Mouse (Mus musculus) midbrain, embryonic 16.5 days (tissue): Measurements from ENCODE around the gene Ctps. TPM values are rescaled to one million over a fixed set of nuclear protein-coding genes. Genes with fewer than 3 reads are reported as not detected.

ENCODE experiments used
- ATAC-seq: fragments of 200-750 bp; cut with Nextera tagmentation; 2 replicates; pipeline ENCODE4 v1.8.0; 2017; ENCODE audit warnings: moderate TSS enrichment
- H3K27ac ChIP-seq: fragments of 300-500 bp; sonication (generic); 2 replicates; pipeline ENCODE4 v1.5.1; 2014; ENCODE audit warnings: mild to moderate bottlenecking, low read length, mixed read lengths
- H3K27me3 ChIP-seq: fragments of 300-500 bp; sonication (generic); 2 replicates; pipeline ENCODE4 v1.6.1; 2014; ENCODE audit warnings: low read depth, low read length, mixed read lengths; ENCODE audit not compliant: control insufficient read depth, insufficient read depth
- H3K36me3 ChIP-seq: fragments of 300-500 bp; sonication (generic); 2 replicates; pipeline ENCODE4 v1.6.1; 2014; ENCODE audit warnings: mild to moderate bottlenecking, low read length, moderate library complexity, mixed read lengths; ENCODE audit not compliant: control insufficient read depth, insufficient read depth
- H3K4me1 ChIP-seq: fragments of 300-500 bp; sonication (generic); 2 replicates; pipeline ENCODE4 v1.6.1; 2014; ENCODE audit warnings: mild to moderate bottlenecking, low read length, mixed read lengths; ENCODE audit not compliant: control insufficient read depth, insufficient read depth
- H3K4me2 ChIP-seq: fragments of 300-500 bp; sonication (generic); 2 replicates; pipeline ENCODE4 v1.6.1; 2014; ENCODE audit warnings: mild to moderate bottlenecking, low read length, mixed read lengths
- H3K4me3 ChIP-seq: fragments of 300-500 bp; sonication (generic); 2 replicates; pipeline ENCODE4 v1.5.1; 2014; ENCODE audit warnings: low read depth, mild to moderate bottlenecking, low read length, moderate library complexity, mixed read lengths
- H3K9ac ChIP-seq: fragments of 300-500 bp; sonication (generic); 2 replicates; pipeline ENCODE4 v1.6.1; 2014; ENCODE audit warnings: low read depth, low read length, mixed read lengths
- H3K9me3 ChIP-seq: fragments of 300-500 bp; sonication (generic); replicated peaks from 2 replicates; pipeline ENCODE4 v1.6.1; 2014; ENCODE audit warnings: mild to moderate bottlenecking, low read length, mixed read lengths; ENCODE audit not compliant: control insufficient read depth, poor library complexity, severe bottlenecking
- WGBS: fragments of 180-500 bp; shearing (Covaris S2); extraction: QIAGEN DNeasy Blood & Tissue Kit; methylation state at CpG from one replicate; pipeline ENCODE4 v1.1.7; 2014; 5-methylcytosine and 5-hydroxymethylcytosine counted together
- polyA plus RNA-seq: library from polyadenylated mRNA; unstranded; fragments of >200 nt; fragmentation: Nextera tagmentation; extraction: Ambion mirVana; gene quantifications from 2 replicates; pipeline ENCODE4 v1.2.1, GENCODE M21; 2015

Gene Ctps
- polyA plus RNA-seq, 1 experiment from 2014 or later: 79.6 TPM

DNA sequence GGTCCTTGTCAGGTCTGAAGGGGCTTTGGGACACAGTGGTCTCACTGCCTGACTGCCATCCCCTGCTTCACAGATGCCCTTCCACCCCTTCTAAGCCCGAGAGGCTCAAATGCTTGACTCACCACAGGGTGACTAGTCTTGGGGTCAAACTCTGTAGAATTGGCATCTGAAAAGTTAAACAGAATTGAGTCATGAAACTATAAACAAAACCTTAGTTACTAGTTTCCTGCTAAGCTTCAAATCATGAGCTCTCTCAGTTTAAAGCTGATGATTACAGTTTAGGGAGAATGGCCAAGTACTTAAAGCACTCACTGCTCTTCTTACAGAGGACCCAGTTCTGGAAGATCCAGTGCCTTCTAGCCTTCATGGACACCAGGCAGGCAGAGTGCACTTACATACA lies 25.2 kb downstream of the Ctps start:
- Histone ChIP-seq H3K27me3 (no peaks in the 10 kb centered on the region), H3K4me3 (no peak overlapping the region), H3K9ac (no peak overlapping the region), H3K9me3 (no peaks in the 10 kb centered on the region), H3K4me1 (no peaks in the 10 kb centered on the region), H3K27ac (no peak overlapping the region), H3K4me2 (no peak overlapping the region), H3K36me3 (peaks cover 42% of the 10 kb centered on the region)
- 90% methylated on average over 1 of the region's 1 CpGs for WGBS
- no peak for ATAC-seq

DNA sequence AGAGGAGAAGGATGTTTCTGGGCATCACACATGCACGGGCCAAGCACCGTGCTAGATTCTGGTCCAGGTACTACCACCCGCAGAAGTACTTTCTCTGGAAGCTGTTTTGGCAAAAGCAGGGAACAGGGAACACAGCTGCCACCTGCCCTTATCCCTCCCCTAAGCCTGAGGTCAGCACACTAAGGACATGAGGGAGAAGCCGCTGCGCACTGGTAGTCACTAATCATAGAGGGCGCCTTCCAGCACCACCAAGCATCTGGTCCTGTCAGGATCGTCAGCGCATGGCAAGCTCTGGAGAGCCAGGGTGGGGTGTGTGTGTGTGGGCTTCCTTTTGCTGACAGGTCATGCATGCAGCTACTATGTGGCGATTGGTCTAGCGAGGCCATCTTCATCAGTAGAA lies 31.4 kb downstream of the Ctps start:
- WGBS: 94% methylated on average over 10 of the region's 10 CpGs
- H3K4me3 ChIP-seq: no peak overlapping the region
- no peak for ATAC-seq
- H3K4me1 ChIP-seq: no peaks in the 10 kb centered on the region
- no peaks in the 10 kb centered on the region for H3K9me3 ChIP-seq
- H3K27me3 ChIP-seq: no peaks in the 10 kb centered on the region
- no peak overlapping the region for H3K4me2 ChIP-seq
- no peak overlapping the region for H3K9ac ChIP-seq
- H3K36me3 ChIP-seq: peaks cover 22% of the 10 kb centered on the region
- H3K27ac ChIP-seq: no peak overlapping the region

DNA sequence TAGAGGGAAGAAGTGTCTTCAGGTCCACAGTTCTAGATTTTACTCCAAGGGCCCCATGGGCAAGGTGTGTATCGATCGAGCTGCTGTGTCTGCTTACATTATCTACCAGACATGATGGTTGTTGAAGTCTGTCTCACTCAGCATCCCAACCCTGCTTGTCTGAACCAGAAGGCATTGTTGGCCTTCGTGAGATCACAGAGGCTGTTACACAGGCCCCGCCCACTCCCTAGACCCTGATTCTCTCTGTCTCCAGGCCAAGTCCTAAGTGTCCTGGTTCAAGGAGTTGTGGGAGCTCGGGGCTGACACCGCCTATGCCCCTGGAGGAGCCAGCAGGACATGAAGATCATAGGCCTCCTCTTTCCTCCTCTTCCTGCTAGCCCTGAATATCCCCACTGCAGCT lies 38.1 kb downstream of the Ctps start, which contains the start of gene Slfnl1:
TSS of gene Slfnl1 (plus strand) at position 246 of the 400 bp plus-strand sequence.
- H3K27me3 ChIP-seq: no peaks in the 10 kb centered on the region
- no peaks in the 10 kb centered on the region for H3K4me1 ChIP-seq
- no peak within 1 kb of the TSS for H3K27ac ChIP-seq
- no peaks in the 10 kb centered on the region for H3K9me3 ChIP-seq
- H3K4me2 ChIP-seq: no peak within 1 kb of the TSS
- H3K36me3 ChIP-seq: peaks cover 25% of the 10 kb centered on the region
- no peak for ATAC-seq
- no peak within 1 kb of the TSS for H3K4me3 ChIP-seq
- 86% methylated on average over 6 of the region's 6 CpGs for WGBS
- no peak within 1 kb of the TSS for H3K9ac ChIP-seq

DNA sequence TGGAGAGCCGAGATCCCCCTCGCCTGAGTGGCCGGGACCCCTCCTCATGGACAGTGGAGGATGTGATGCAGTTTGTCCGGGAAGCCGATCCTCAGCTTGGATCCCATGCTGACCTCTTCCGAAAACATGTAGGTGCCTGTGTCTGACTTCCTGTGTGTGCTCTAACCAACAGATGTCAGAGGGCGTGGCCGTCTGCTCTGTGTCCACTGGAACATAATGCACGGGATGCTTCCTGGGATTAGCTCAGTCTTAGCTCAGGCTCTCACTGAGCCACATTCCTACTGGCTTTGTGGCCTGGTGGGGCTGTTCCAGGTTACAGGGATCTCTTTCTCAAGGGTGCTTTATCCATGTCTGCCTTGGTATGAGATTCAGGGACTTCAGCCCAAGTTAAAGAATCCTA lies 41.9 kb downstream of the Ctps start:
- H3K4me2 ChIP-seq: no peak overlapping the region
- H3K27me3 ChIP-seq: no peaks in the 10 kb centered on the region
- WGBS: 76% methylated on average over 9 of the region's 9 CpGs
- no peak for ATAC-seq
- H3K36me3 ChIP-seq: peaks cover 36% of the 10 kb centered on the region
- no peaks in the 10 kb centered on the region for H3K9me3 ChIP-seq
- no peak overlapping the region for H3K4me3 ChIP-seq
- H3K27ac ChIP-seq: no peak overlapping the region
- no peaks in the 10 kb centered on the region for H3K4me1 ChIP-seq
- no peak overlapping the region for H3K9ac ChIP-seq

DNA sequence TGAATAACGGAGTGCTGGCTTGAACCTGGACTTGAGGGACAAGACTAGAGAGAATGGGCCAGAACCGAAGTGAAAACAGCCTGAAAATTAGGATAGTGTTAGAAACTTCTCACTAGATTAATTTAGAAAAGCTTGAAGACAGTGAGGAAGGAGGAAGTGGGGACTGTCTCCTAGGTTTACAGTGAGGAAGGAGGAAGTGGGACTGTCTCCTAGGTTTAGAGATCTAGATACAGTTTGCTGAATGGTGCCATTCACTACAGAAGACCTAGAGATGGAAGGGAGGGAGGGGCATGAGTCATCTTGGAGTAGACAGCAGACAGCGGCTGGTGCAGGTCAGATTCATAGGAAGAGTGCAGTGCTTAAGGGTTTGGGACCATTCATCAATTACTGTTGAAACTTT lies 47.0 kb downstream of the Ctps start:
- Histone ChIP-seq H3K4me1 (no peaks in the 10 kb centered on the region), H3K4me3 (no peak overlapping the region), H3K4me2 (no peak overlapping the region), H3K27ac (no peak overlapping the region), H3K9me3 (no peaks in the 10 kb centered on the region), H3K27me3 (no peaks in the 10 kb centered on the region), H3K9ac (no peak overlapping the region), H3K36me3 (peaks cover 31% of the 10 kb centered on the region)
- ATAC-seq: no peak
- WGBS: 97% methylated on average over 3 of the region's 3 CpGs

DNA sequence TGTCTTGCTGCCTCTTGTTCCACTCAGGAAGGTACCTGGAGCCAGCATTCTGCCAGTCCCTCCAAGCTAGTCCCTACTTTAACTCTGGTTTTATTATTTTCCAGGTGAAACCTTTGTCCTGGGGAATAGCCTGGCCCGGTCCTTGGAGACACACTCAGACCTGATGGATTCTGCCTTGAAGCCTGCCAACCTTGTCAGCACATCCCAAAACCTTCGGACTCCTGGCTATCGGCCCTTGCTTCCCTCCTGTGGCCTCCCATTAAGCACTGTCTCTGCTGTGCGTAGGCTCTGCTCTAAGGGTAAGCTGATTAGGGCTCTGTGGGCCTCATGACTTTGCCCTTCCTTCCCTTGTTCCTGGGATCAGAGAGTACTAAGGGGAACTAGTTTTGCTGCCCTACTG lies 47.7 kb downstream of the Ctps start:
- H3K27ac ChIP-seq: no peak overlapping the region
- H3K4me2 ChIP-seq: no peak overlapping the region
- peaks cover 36% of the 10 kb centered on the region for H3K36me3 ChIP-seq
- no peak overlapping the region for H3K9ac ChIP-seq
- no peaks in the 10 kb centered on the region for H3K4me1 ChIP-seq
- 83% methylated on average over 4 of the region's 4 CpGs for WGBS
- ATAC-seq: no peak
- no peak overlapping the region for H3K4me3 ChIP-seq
- no peaks in the 10 kb centered on the region for H3K27me3 ChIP-seq
- H3K9me3 ChIP-seq: no peaks in the 10 kb centered on the region

DNA sequence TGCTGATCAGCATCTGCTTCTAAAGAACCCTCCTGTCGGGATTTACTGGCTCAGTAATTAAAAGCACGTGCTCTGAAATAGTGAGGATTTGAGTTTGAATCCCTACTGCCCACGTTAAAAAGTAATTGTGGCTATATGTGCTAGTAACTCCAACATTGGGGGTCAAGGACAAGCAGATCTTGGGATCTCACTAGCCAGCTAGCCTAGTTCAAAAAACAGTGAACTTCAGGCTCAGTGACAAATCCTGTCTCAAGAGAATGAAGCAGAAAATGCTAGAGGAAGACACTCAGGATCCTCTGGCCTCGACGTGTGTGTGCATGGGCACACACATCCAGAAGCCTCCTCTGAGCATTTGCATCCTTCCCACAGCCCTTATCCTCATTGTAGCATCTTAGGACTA lies 48.3 kb downstream of the Ctps start:
- no peaks in the 10 kb centered on the region for H3K9me3 ChIP-seq
- 70% methylated on average over 5 of the region's 5 CpGs for WGBS
- H3K9ac ChIP-seq: no peak overlapping the region
- no peak for ATAC-seq
- H3K4me1 ChIP-seq: no peaks in the 10 kb centered on the region
- no peaks in the 10 kb centered on the region for H3K27me3 ChIP-seq
- no peak overlapping the region for H3K4me3 ChIP-seq
- peaks cover 41% of the 10 kb centered on the region for H3K36me3 ChIP-seq
- H3K4me2 ChIP-seq: no peak overlapping the region
- no peak overlapping the region for H3K27ac ChIP-seq

DNA sequence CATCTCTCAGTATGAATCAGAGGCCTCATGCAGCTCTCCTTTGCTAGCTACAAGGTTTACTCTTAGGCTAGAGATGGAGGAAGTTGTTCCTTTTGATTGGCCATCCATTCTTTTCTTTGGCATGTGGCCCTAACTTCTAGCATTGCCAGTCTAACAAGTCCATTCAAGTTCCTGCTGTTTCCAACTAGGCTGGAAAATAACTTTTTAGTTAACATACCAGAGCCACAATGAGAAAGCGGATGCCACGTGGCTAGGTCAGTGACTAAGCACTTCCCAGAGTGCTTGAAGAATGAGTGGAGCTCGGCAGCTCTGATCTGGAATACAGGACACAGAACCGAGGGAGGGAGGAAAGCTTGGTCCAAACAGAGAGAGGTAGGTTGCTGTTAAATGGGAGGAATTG lies 52.7 kb downstream of the Ctps start:
- ATAC-seq: no peak
- H3K4me3 ChIP-seq: no peak overlapping the region
- no peaks in the 10 kb centered on the region for H3K4me1 ChIP-seq
- WGBS: 83% methylated on average over 4 of the region's 4 CpGs
- no peak overlapping the region for H3K9ac ChIP-seq
- H3K4me2 ChIP-seq: no peak overlapping the region
- H3K36me3 ChIP-seq: peaks cover 38% of the 10 kb centered on the region
- H3K27me3 ChIP-seq: no peaks in the 10 kb centered on the region
- H3K27ac ChIP-seq: no peak overlapping the region
- no peaks in the 10 kb centered on the region for H3K9me3 ChIP-seq

DNA sequence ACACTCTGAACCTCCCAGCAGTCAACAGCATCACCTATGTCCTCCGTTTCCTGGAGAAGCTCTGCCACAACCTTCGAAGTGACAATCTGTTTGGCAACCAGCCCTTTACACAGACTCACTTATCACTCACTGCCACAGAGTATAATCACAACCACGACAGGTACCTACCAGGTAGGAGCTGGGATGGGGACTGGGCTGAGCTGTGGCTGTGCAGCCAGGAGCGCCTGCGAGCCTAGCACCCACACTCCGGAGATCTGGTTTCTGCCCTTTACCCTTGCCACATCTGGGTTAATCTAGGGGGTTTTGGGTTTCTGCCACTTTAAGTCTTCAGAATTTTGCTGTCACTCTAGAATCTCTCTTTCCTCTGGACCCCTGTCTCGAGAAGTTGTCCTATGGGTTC lies 53.2 kb downstream of the Ctps start:
- no peak overlapping the region for H3K9ac ChIP-seq
- H3K27me3 ChIP-seq: no peaks in the 10 kb centered on the region
- H3K27ac ChIP-seq: no peak overlapping the region
- no peak overlapping the region for H3K4me2 ChIP-seq
- no peak for ATAC-seq
- H3K36me3 ChIP-seq: peaks cover 36% of the 10 kb centered on the region
- WGBS: 98% methylated on average over 7 of the region's 7 CpGs
- no peaks in the 10 kb centered on the region for H3K4me1 ChIP-seq
- H3K4me3 ChIP-seq: no peak overlapping the region
- H3K9me3 ChIP-seq: no peaks in the 10 kb centered on the region

DNA sequence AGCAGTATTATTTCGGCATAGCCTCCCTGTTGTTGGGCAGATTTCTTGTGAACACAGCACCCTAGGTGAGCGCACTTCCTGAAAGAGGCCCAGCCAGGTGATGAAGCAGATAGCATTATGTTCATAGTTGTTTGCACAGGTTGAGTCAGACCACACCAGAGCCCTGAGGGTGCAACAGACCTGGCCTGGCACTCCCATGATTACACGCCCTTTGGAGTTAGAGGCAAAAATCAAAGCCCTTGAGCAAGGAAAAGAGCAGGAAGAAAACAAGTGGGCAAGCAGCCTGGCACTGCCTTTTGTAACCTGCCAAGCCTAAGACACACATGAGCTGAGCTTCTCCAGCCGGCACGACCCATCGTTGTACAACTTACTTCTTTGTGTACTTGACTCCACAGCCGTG lies 53.6 kb downstream of the Ctps start:
- Histone ChIP-seq H3K9ac (no peak overlapping the region), H3K4me3 (no peak overlapping the region), H3K4me2 (no peak overlapping the region), H3K36me3 (peaks cover 33% of the 10 kb centered on the region), H3K27ac (no peak overlapping the region), H3K9me3 (no peaks in the 10 kb centered on the region), H3K4me1 (no peaks in the 10 kb centered on the region), H3K27me3 (no peaks in the 10 kb centered on the region)
- no peak for ATAC-seq
- WGBS: 96% methylated on average over 7 of the region's 7 CpGs
